Mouse (Mus musculus): Measurements from ENCODE around the gene Cep63.

The Cep63 gene

DNA sequence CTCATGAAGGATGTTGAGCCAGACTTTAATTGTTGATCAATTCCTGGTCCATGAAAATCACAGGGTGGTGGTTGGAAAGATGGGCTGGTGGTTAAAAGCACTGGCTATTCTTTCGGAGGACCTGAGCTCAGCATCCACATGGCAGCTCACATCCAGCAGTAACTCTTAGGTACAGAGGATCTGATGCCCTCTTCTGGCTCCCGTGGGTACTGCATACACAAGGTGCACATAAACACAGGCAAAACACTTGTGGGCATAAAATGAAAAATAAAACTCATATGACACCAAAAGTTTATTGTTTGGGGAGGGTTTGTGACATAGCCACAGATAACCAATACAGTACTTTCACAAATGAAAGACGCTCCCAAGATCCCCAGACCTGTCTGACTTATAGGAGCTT, 67.9 kb downstream of the Cep63 start:
- no peak for DNase-seq (ENCODE audit: low spot score)

DNA sequence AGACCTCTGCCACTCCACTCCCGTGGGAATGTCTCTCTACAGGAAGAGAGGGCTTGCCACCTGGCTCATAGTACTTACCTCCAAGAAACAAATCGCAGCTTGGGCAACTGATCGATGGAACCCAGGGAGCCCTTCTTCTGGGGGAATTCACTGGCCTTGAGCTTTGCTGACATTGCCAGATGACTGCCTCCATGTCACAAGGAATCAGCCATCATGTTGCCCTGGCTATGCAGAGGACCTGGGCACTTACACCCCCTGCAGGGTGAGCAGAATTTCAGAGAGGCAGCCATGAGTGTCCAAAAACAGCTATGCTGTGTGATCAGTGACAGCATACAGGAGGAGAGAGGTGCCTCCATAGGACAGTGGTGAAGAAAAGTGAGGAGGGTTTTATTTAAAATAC, 72.6 kb downstream of the Cep63 start:
- no peak for DNase-seq (ENCODE audit: low spot score)

DNA sequence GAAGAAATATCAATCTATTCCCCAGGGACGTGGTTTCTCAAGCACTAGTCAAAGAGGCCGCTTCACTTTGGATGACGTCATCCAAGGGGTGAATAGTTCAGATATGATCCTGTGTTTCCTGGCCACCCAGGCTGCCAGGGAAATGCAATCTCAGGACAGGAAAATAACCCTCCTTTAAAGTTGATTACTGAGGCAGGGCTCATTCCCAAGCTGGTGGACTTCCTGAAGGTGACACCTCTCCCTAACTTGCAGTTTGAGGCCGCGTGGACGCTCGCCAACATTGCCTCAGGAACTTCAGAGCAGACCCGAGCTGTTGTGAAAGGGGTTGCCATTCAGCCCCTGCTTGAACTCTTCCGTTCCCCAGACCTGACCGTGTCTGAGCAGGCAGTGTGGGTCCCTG, 74.6 kb downstream of the Cep63 start:
- no peak for DNase-seq (ENCODE audit: low spot score)

- DNase-seq (ENCODE audit: low spot score): no peak
These were observed 77.1 kb downstream of the Cep63 start for GRCm38 (mm10) chr9:102549211-102549610.

GRCm38 (mm10) chr9:102547028-102547354, 79.3 kb downstream of the Cep63 start:
- DNase-seq (ENCODE audit: low spot score): no peak

DNA sequence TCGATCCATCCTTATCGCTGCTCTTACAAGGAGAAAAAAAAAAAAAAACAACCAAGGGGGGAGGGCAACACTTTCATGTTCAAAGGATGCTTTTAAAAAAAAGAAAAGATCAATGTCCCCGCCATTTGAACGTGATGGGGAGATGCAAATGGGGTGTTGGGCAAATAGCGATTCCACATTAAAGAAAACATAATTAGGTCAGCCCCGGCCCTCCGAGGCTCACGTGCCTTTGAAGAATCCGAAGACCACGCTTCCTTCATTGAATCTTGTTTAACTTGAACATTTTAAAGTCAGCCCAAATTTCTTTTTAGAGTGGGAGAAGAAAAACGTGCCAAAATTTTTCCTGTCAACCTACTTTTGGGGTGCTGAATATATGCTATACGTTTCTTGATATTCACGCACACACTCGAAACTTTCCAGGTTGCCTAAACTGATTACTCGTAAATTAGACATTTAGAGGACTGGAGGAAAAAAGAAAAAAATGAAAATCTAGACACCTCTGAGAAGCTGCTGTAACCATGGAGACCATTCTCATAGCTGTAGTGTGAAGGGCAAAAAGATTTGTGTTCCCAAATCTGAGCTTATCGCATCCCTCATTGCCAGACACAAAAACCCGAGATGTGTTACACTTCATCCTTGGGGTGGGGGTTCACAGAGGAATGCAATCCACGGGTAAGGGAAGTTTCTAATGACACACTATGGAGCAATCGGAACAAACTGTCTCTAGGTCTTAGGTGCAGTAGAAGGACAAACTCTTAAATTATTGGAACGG, 79.9 kb downstream of the Cep63 start:
- DNase-seq (ENCODE audit: low spot score): no peak

DNA sequence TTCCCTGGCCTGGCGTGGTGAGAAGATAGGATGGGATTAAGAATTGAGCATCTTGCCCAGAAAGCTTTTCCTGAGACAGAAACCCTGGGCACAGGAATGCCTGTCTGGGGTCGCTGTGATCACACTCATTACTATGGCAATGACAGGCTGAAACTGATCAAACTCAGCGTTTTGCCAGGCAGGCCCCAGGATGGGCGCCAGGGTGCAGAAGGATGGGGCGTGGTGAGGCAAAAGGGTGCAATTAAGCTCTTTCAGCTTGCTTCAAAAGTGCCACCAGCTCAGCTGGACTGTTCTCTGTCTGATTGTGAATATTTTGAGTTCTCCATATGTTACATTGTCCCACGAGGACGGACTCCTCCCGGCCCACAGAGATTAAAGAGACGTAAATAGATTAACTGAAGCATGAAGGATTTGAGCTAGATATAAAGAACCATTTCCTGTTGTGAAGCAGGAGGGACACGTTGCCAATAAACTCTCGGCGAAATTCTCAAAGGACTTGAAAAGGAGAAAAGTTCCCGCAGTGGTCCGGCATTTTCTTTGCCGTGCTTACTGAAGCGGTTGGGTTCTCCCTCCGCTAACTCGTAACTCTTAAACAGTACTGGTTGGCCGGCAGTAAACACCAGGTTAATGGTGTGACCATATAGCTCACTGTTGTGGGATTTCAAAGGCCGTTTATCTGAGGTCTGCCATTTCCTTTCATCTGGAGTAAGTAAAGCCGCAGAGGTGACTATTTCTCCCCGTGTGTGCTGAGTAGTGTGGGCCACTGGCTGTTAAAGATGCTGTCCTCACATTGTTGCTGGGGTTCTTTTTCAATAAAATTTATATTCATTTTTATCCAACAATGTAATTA, 80.7 kb downstream of the Cep63 start:
- DNase-seq (ENCODE audit: low spot score): no peak

DNA sequence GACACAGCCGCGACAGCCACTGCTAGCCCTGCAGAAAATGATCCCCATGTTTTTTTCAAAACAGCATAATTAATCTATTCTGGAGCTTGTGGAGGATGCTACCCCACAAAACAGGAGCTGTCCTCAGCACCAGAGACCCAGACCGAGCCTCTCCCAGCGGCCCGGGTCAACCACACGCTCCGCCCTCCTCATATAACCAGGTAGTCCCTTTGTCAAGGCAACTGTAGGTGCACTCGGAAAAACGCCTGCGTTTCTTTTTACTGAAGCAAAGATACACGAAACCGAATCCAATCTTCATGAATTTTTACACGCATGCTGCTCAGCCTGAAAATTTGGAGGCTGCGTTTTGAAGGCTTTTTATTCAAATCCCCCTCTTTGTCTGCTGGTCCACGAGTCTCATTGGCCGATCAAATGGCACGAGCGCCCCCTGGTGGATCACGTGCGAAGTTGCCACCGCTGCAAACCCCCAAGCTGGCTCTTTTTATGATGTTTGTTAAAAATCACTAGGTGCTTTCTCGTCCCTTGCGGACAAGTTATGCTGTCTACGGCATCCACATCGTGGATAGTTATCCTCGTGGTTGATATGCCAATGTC, 81.5 kb downstream of the Cep63 start:
- peak; percentile 79 for DNase-seq (ENCODE audit: low spot score)

DNA sequence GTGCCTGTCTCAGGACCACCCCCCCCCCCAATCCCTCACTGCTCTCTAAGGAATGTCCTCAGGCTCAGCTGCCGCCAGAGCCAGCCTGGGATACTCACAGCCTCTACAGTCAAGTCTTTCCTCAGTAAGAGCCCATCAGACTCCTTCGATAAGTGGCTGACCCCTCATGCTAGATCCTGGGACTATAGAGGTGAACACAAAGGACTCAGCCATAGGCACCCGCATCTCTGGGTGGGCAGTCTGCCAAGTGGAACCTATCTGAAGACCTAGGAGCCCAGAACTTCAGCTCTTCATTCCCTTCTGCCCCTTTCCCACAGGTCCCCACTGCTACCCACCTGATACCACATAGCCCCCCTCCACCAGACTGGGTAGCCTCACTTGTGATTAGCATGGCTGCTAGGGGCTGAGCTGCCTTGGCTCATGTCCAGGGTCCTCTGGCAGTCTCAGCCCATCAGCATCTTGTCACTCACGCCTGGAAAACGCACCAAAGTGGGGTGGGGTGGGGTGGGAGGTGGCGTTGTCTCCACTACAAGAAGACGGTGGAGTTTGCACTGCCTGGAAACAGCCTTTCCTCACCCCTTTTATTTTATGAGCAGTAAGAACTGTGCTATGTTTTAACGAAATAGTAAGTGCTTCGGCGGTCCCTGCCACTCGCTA, 82.1 kb downstream of the Cep63 start:
- no peak for DNase-seq (ENCODE audit: low spot score)

DNA sequence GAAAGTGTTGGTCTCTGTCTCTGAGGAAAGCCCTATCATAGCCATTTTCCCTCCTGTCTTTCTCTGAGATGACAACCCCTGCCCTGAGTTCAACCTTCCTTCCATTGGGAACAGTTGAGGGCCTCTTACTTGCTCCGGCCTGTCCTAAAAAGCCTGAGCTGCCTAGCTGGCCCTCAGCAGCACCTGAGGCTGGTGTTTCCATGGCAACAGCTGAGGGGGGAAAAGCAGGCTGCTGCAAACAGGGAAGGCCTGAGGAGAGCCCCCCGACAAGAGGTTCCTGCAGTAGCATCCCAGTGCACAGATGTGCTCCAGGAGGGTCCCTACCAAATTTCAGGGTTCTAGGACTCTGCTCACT, 82.6 kb downstream of the Cep63 start:
- DNase-seq (ENCODE audit: low spot score): no peak

DNA sequence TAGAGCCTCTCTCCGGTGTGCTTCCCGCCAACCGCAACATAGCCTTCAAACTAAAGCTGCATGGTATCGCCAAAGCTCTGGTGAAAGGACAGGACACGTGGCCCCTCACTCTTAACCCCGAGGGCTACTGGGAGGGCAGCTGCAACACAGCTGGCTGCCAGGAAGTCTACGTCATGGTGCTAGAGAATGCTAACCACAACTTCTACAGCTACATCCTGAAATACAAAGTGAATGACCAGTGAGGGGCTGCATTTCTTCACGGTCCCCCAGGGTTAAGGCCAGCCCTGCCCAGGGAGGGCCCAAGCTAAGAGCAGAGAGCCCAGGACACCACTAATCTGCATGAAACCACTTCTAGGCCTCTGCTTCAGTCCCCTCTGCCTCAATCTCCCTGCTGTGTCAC, 83.8 kb downstream of the Cep63 start:
- DNase-seq (ENCODE audit: low spot score): no peak

DNA sequence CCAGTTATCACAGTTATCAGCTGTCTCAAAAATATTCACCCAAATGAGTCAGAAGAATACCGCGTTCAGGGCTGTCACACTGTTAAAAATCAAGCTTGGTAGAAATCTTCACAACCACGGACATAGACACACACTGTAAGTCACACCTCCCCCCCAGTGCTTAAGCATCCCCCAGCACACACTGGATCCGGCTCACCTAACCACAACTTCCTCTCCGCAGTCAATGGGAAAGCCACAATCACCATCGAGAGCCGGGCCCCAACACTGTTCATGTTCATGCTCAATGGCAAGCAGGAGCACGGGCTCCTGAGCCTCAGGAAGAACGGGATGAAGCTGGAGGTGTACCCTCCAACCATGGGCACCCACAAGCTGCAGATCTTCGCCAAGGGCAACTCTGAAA, 84.7 kb downstream of the Cep63 start:
- DNase-seq (ENCODE audit: low spot score): no peak

GRCm38 (mm10) chr9:102539699-102540098, 86.6 kb downstream of the Cep63 start:
- DNase-seq (ENCODE audit: low spot score): no peak

DNA sequence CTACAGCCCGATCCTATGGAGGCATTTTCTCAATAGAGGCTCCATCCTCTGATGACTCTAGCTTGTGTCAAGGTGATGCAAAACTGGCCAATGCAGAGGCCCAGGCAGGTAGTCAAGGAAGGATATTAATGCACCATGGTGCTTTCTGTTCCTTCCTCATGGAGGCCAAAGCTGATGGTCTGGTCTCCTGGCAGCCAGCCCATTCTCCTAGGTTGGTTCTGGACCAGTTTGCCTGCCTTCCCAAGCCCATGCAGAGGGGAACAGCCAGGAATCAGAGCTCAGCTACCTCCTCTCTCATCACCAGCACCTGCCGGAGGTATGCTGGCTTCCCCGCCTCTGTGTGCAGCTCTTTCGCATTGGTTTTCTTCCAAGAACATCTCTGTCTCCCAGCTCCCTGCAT, 89.4 kb downstream of the Cep63 start:
- DNase-seq (ENCODE audit: low spot score): no peak

Data from ovary, postnatal 36 days (tissue).